Comparison of ENCODE assay signal across 10 mouse cellular contexts in the genomic region with DNA sequence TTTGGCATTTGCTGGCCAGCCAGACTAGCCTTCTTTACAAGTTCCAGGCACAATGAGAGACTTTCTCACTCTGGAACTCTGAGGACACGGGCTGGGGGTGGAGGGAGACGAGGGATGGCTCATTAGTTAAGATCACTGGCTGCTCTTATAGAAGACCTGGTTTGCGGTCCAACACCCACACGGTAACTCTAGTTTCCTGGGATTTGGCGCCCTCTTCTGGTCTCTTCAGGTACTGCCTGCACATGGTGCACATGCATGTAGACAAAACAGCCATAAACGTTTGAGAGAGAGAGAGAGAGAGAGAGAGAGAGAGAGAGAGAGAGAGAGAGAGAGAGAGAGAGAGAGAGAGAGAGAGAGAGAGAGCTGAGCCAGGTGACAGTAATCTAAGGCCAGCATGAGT. TPM values are rescaled to one million over a fixed set of nuclear protein-coding genes. Genes with fewer than 3 reads are reported as not detected.
A peak's percentile ranks its signal among the peaks of the same experiment; 100 is the strongest.
DNase-seq lines count a peak whose midpoint lies in the region; ATAC-seq and TF ChIP-seq lines count a peak whose summit lies in the region.
"Had no signal": no experiment of that assay in that cellular context is flagged by ENCODE, and none has a peak within 500 bp of the region (broad histone marks: within the 10 kb centered on the region; RNA-seq: fewer than 3 reads in every experiment).

No protein-coding gene starts in this region.

- no peak overlapping the region for H3K9ac ChIP-seq in intestine, postnatal 0 days (ENCODE audit: low read depth, low read length)
- H3K9ac ChIP-seq in intestine, embryonic 16.5 days (ENCODE audit: low read depth, low read length), result no peak overlapping the region
- H3K9ac ChIP-seq in CH12.LX (ENCODE audit: insufficient read depth, low read depth), result no peak overlapping the region
- H3K9ac ChIP-seq: embryonic facial prominence, embryonic 15.5 days; heart, embryonic 13.5 days had no signal

- no peaks in the 10 kb centered on the region for H3K9me3 ChIP-seq in intestine, postnatal 0 days (ENCODE audit: control insufficient read depth)
- no peaks in the 10 kb centered on the region for H3K9me3 ChIP-seq in intestine, embryonic 16.5 days (ENCODE audit: control insufficient read depth, low read length)
- peaks cover 2% of the 10 kb centered on the region for H3K9me3 ChIP-seq in CH12.LX (replicated peaks; ENCODE audit: low read length)
- H3K9me3 ChIP-seq: embryonic facial prominence, embryonic 15.5 days; heart, embryonic 13.5 days had no signal

- no peak overlapping the region for H3K4me2 ChIP-seq in intestine, postnatal 0 days (replicated peaks; ENCODE audit: low read depth)
- H3K4me2 ChIP-seq in intestine, embryonic 16.5 days (ENCODE audit: low read depth, low read length), result no peak overlapping the region
- H3K4me2 ChIP-seq in CH12.LX (ENCODE audit: insufficient read depth, low read depth, poor library complexity, severe bottlenecking), result no peak overlapping the region
- H3K4me2 ChIP-seq: embryonic facial prominence, embryonic 15.5 days; heart, embryonic 13.5 days had no signal

- H3K79me2 ChIP-seq in CH12.LX (replicated peaks; ENCODE audit: control insufficient read depth, extremely low read depth, insufficient read depth, poor library complexity, severe bottlenecking), result no peaks in the 10 kb centered on the region

- no peak overlapping the region for H3K4me3 ChIP-seq in intestine, postnatal 0 days (ENCODE audit: low read depth, low read length)
- H3K4me3 ChIP-seq in intestine, embryonic 16.5 days (ENCODE audit: low read length), result no peak overlapping the region
- H3K4me3 ChIP-seq in CH12.LX (replicated peaks in 1 of 3; ENCODE audit: low read depth in 2 of 3, low read length in 2 of 3, poor library complexity in 1 of 3), result no peak overlapping the region
- H3K4me3 ChIP-seq: embryonic facial prominence, embryonic 15.5 days; heart, embryonic 13.5 days had no signal

- no peak for TF ChIP-seq POLR2A in CH12.LX (IDR thresholded peaks at IDR 0.05; ENCODE audit: low read depth, low read length)

- in situ Hi-C loops in CH12.LX (cut with MboI; ENCODE audit: low pct_ligation_motif_present, low pct_unique_long_range_greater_than_20kb, low sequenced_read_pairs) (no loop called here), Patski (cut with MboI; ENCODE audit: low pct_unique_long_range_greater_than_20kb) (no loop called here)

- no peak; the same call in 1 of the 2 replicates for TF ChIP-seq RAD21 in CH12.LX (IDR thresholded peaks at IDR 0.05; ENCODE audit: low read depth, low read length)

- DNase-seq in CH12.LX (ENCODE audit: extremely low read depth), result peak; percentile 41
- DNase-seq in Patski (ENCODE audit: low read depth, low spot score), result no peak
- no peak for DNase-seq in natural killer cell, adult 2 months (ENCODE audit: low spot score in 2 of 2)
- DNase-seq: adrenal gland, adult 2 months had no signal

- dilution Hi-C loops in CH12.LX (cut with MboI; ENCODE audit: extremely low pct_ligation_motif_present, extremely low pct_unique_long_range_greater_than_20kb, low sequenced_read_pairs), result no loop called here

- POLR2A ChIA-PET in Patski (lab: Charles Lee), result no interaction called here

- no peaks in the 10 kb centered on the region for H3K36me3 ChIP-seq in intestine, postnatal 0 days (ENCODE audit: control insufficient read depth, insufficient read depth)
- H3K36me3 ChIP-seq in intestine, embryonic 16.5 days (ENCODE audit: control insufficient read depth, insufficient read depth, low read length), result no peaks in the 10 kb centered on the region
- no peaks in the 10 kb centered on the region for H3K36me3 ChIP-seq in CH12.LX (replicated peaks in 1 of 2; ENCODE audit: control insufficient read depth in 1 of 2, insufficient read depth in 1 of 2, low read length in 1 of 2)
- H3K36me3 ChIP-seq: embryonic facial prominence, embryonic 15.5 days; heart, embryonic 13.5 days had no signal

- WGBS in intestine, postnatal 0 days, result 72% methylated on average over 6 of the region's 6 CpGs
- 70% methylated on average over 6 of the region's 6 CpGs for WGBS in intestine, embryonic 16.5 days

- TF ChIP-seq EP300 in CH12.LX (IDR thresholded peaks at IDR 0.05; ENCODE audit: low read length), result no peak

- no peaks in the 10 kb centered on the region for H3K27me3 ChIP-seq in intestine, postnatal 0 days (replicated peaks; ENCODE audit: control insufficient read depth, insufficient read depth, low read length)
- no peaks in the 10 kb centered on the region for H3K27me3 ChIP-seq in intestine, embryonic 16.5 days (replicated peaks; ENCODE audit: control insufficient read depth, insufficient read depth, low read length)
- H3K27me3 ChIP-seq in CH12.LX (replicated peaks) (no peaks in the 10 kb centered on the region), Patski (peaks cover 4% of the 10 kb centered on the region)

- no peak overlapping the region for H3K27ac ChIP-seq in intestine, postnatal 0 days (ENCODE audit: low read depth, low read length)
- no peak overlapping the region for H3K27ac ChIP-seq in intestine, embryonic 16.5 days (ENCODE audit: low read length)
- no peak overlapping the region for H3K27ac ChIP-seq in CH12.LX (ENCODE audit: insufficient read depth, low read depth)
- H3K27ac ChIP-seq: embryonic facial prominence, embryonic 15.5 days; heart, embryonic 13.5 days had no signal

- H3K4me1 ChIP-seq in intestine, postnatal 0 days (replicated peaks; ENCODE audit: control insufficient read depth, insufficient read depth, low read length), result no peaks in the 10 kb centered on the region
- H3K4me1 ChIP-seq in intestine, embryonic 16.5 days (ENCODE audit: control insufficient read depth, insufficient read depth, low read length), result peaks cover 7% of the 10 kb centered on the region
- peaks cover 0 to 36% of the 10 kb centered on the region in 2 experiments; a peak in 2 of 4 replicates for H3K4me1 ChIP-seq in CH12.LX (ENCODE audit: control insufficient read depth in 1 of 2, insufficient read depth in 2 of 2)

- CTCF ChIA-PET in Patski (lab: Charles Lee), result no interaction called here

- no peak for ATAC-seq in intestine, postnatal 0 days
- ATAC-seq in intestine, embryonic 16.5 days, result no peak
- ATAC-seq in Patski, result no peak
- 0 out of 2 replicates have a peak, but pooled peaks have one; percentile 26 for ATAC-seq in megakaryocyte progenitor cell, adult 5-6 weeks (replicated peaks; ENCODE audit: poor library complexity)
- ATAC-seq in granulocyte monocyte progenitor cell, adult 5-6 weeks (replicated peaks; ENCODE audit: poor library complexity, severe bottlenecking), result no peak; the same call in 1 of the 2 replicates

- TF ChIP-seq CTCF in intestine, postnatal 0 days (IDR thresholded peaks at IDR 0.05; ENCODE audit: low read depth), result peak; percentile 64
- TF ChIP-seq CTCF in CH12.LX (conservative IDR thresholded peaks at IDR 0.05 in 1 of 2, IDR thresholded peaks at IDR 0.05 in 1 of 2; ENCODE audit: low read depth in 2 of 2, low read length in 2 of 2) (peak; percentile 20 to 30; a peak in 1 of 4 replicates), Patski (IDR thresholded peaks at IDR 0.05) (peak; percentile 37)

TF ChIP-seq in CH12.LX, 34 proteins besides CTCF, POLR2A, EP300 and RAD21 (continues in another document):
- TF ChIP-seq KAT2A (IDR thresholded peaks at IDR 0.05; ENCODE audit: insufficient replicate concordance, low read length) (no peak), CHD2 (IDR thresholded peaks at IDR 0.05; ENCODE audit: low read length) (no peak), JUN (IDR thresholded peaks at IDR 0.05; ENCODE audit: insufficient read depth, low read depth, low read length) (no peak), PAX5 (IDR thresholded peaks at IDR 0.05; ENCODE audit: low read length) (no peak), SIN3A (IDR thresholded peaks at IDR 0.05; ENCODE audit: low read length) (no peak), CHD1 (IDR thresholded peaks at IDR 0.05; ENCODE audit: low read depth, low read length) (no peak), IRF4 (IDR thresholded peaks at IDR 0.05; ENCODE audit: low read depth, low read length) (no peak), NELFE (IDR thresholded peaks at IDR 0.05; ENCODE audit: low read depth, low read length) (no peak), MYC (IDR thresholded peaks at IDR 0.05; ENCODE audit: low read depth, low read length) (no peak), USF1 (IDR thresholded peaks at IDR 0.05; ENCODE audit: low read depth, low read length) (no peak), USF2 (conservative IDR thresholded peaks at IDR 0.05; ENCODE audit: low read depth, low read length) (no peak), GABPA (IDR thresholded peaks at IDR 0.05; ENCODE audit: insufficient replicate concordance, low read depth, low read length) (no peak), ZKSCAN1 (IDR thresholded peaks at IDR 0.05; ENCODE audit: borderline replicate concordance, low read depth, low read length) (no peak), ZNF384 (IDR thresholded peaks at IDR 0.05; ENCODE audit: low read depth, low read length) (no peak), ELF1 (IDR thresholded peaks at IDR 0.05; ENCODE audit: low read depth, low read length) (no peak), RCOR1 (conservative IDR thresholded peaks at IDR 0.05; ENCODE audit: low read depth, low read length) (no peak), ETS1 (conservative IDR thresholded peaks at IDR 0.05; ENCODE audit: low read depth, low read length) (no peak)

RNA-seq across cellular contexts. Expression of gene D430019H16Rik, which starts 51.1 kb away (rescaled TPM):
- 0.51 and 0.56 TPM in 2 replicates for polyA plus RNA-seq in intestine, postnatal 0 days (2015; fragmentation: Nextera tagmentation; extraction: Ambion mirVana)
- 0.62 and 0.84 TPM in 2 replicates for polyA plus RNA-seq in intestine, embryonic 16.5 days (2015; fragmentation: Nextera tagmentation; extraction: Ambion mirVana)
- 0.34 and 0.42 TPM in 2 replicates for total RNA-seq in CH12.LX (2012; rRNA removed)
- 0.81 and 0.91 TPM in 2 replicates for total RNA-seq in CH12.LX (2014; rRNA removed)
- polyA plus RNA-seq in CH12.LX (2012; ENCODE audit: insufficient read length, low read depth), result 0.94 and 0.96 TPM in 2 replicates
- polyA plus RNA-seq in Patski (2021), result 0.01 TPM
- 0.05 TPM in 1 of 2 replicates, not detected in the other for total RNA-seq in megakaryocyte progenitor cell, adult 5-6 weeks (2015)
- 0.04 TPM in 1 of 2 replicates, not detected in the other for total RNA-seq in megakaryocyte progenitor cell, adult 5-6 weeks (2017)
- not detected in 2 replicates for total RNA-seq in granulocyte monocyte progenitor cell, adult 5-6 weeks (2014; fragmentation: Nextera tagmentation)
- total RNA-seq in granulocyte monocyte progenitor cell, adult 5-6 weeks (2017), result not detected in 2 replicates

RNA-seq across cellular contexts. Expression of gene Bdkrb2, which starts 58.3 kb away (rescaled TPM):
- 3.8 and 4.4 TPM in 2 replicates for polyA plus RNA-seq in intestine, postnatal 0 days (2015; fragmentation: Nextera tagmentation; extraction: Ambion mirVana)
- polyA plus RNA-seq in intestine, embryonic 16.5 days (2015; fragmentation: Nextera tagmentation; extraction: Ambion mirVana), result 5.3 and 5.8 TPM in 2 replicates
- not detected in 2 replicates for total RNA-seq in CH12.LX (2012; rRNA removed)
- total RNA-seq in CH12.LX (2014; rRNA removed), result not detected in 2 replicates
- polyA plus RNA-seq in CH12.LX (2012; ENCODE audit: insufficient read length, low read depth), result 0.06 TPM in 1 of 2 replicates, not detected in the other
- 0.23 TPM for polyA plus RNA-seq in Patski (2021)
- total RNA-seq in megakaryocyte progenitor cell, adult 5-6 weeks (2015), result not detected in 2 replicates
- total RNA-seq in megakaryocyte progenitor cell, adult 5-6 weeks (2017), result not detected in 2 replicates
- total RNA-seq in granulocyte monocyte progenitor cell, adult 5-6 weeks (2014; fragmentation: Nextera tagmentation), result not detected in 2 replicates
- total RNA-seq in granulocyte monocyte progenitor cell, adult 5-6 weeks (2017), result not detected in 2 replicates
